Mouse (Mus musculus): ENCODE results near the gene Zfp791. TPM values are rescaled to one million over a fixed set of nuclear protein-coding genes. Genes with fewer than 3 reads are reported as not detected.

Zfp791 gene
- total RNA-seq, 2 experiments from 2014 or later = 1.0 to 1.1 TPM

Small RNA genes lying within 50 kb of the gene (microRNA-seq; reads per million reads assigned to microRNA genes)
- gene Gm23388 = not detected
- gene Mir7070 = not detected

Other genes starting within 250 kb of the Zfp791 start
- 10 to 100 TPM; 33.7 to 38.2 TPM for gene Gcdh, start 229.2 kb downstream of the Zfp791 start, total RNA-seq (2021)
- not detected for gene Klf1, start 221.2 kb downstream of the Zfp791 start, total RNA-seq (2021)
- 1 to 10 TPM; 6.1 to 6.8 TPM for gene Dnase2a, start 214.5 kb downstream of the Zfp791 start, total RNA-seq (2021)
- under 1 TPM in 1 of 2 experiments, not detected in 1; 0.07 TPM for gene Mast1, start 185.7 kb downstream of the Zfp791 start, total RNA-seq (2021)
- gene Rtbdn, start 176.1 kb downstream of the Zfp791 start, total RNA-seq (2021) = not detected
- gene Gm49661, start 153.7 kb downstream of the Zfp791 start, total RNA-seq (2021) = not detected
- 100 to 1,000 TPM; 193 to 200 TPM for gene Prdx2, start 153.5 kb downstream of the Zfp791 start, total RNA-seq (2021)
- gene Rnaseh2a, start 153.3 kb downstream of the Zfp791 start, total RNA-seq (2021) = 10 to 100 TPM; 21.1 to 21.7 TPM
- 10 to 100 TPM in 1 of 2 experiments, 1 to 10 TPM in 1; 9.4 to 12.5 TPM for gene Junb, start 144.4 kb downstream of the Zfp791 start, total RNA-seq (2021)
- gene Hook2, start 132.5 kb downstream of the Zfp791 start, total RNA-seq (2021) = 1 to 10 TPM; 2.1 to 2.7 TPM
- not detected for gene Best2, start 108.6 kb downstream of the Zfp791 start, total RNA-seq (2021)
- 10 to 100 TPM; 53.6 to 58.0 TPM for gene Asna1, start 97.8 kb downstream of the Zfp791 start, total RNA-seq (2021)
- 10 to 100 TPM; 70.4 to 78.8 TPM for gene Trir, start 96.3 kb downstream of the Zfp791 start, total RNA-seq (2021)
- gene Tnpo2, start 86.2 kb downstream of the Zfp791 start, total RNA-seq (2021) = 10 to 100 TPM; 27.6 to 35.4 TPM
- gene Fbxw9, start 63.0 kb downstream of the Zfp791 start, total RNA-seq (2021) = 1 to 10 TPM; 1.8 TPM
- gene Gm5741, start 55.1 kb downstream of the Zfp791 start, total RNA-seq (2021) = not detected
- 10 to 100 TPM; 31.6 to 35.1 TPM for gene Dhps, start 51.3 kb downstream of the Zfp791 start, total RNA-seq (2021)
- gene Wdr83os, start 42.4 kb downstream of the Zfp791 start, total RNA-seq (2021) = 10 to 100 TPM; 46.9 to 47.2 TPM
- 10 to 100 TPM; 12.6 to 20.8 TPM for gene Wdr83, start 41.8 kb downstream of the Zfp791 start, total RNA-seq (2021)
- 1 to 10 TPM; 7.9 to 9.4 TPM for gene Man2b1, start 39.8 kb downstream of the Zfp791 start, total RNA-seq (2021)
- gene Cks1brt, start 28.8 kb upstream of the Zfp791 start, total RNA-seq (2021) = not detected
- not detected for gene Olfr371, start 102.9 kb upstream of the Zfp791 start, total RNA-seq (2021)
- 1 to 10 TPM; 3.4 to 3.8 TPM for gene Orc6, start 176.5 kb upstream of the Zfp791 start, total RNA-seq (2021)
- gene Vps35, start 176.7 kb upstream of the Zfp791 start, total RNA-seq (2021) = 10 to 100 TPM; 51.5 to 53.6 TPM

All from gastrocnemius, adult 18-20 months (tissue).